Mouse (Mus musculus) thymus, adult 2 months (tissue): ENCODE data around the gene Abcc2. TPM values are rescaled to one million over a fixed set of nuclear protein-coding genes. Genes with fewer than 3 reads are reported as not detected.

Source experiments
- DNase-seq: peaks from one replicate; pipeline ENCODE4 v3.0.0; 2021
- H3K27ac ChIP-seq: fragments of 200-500 bp; 2 replicates; pipeline ENCODE4 v1.5.1; 2012; ENCODE audit warnings: low read length, control low read depth; ENCODE audit not compliant: control insufficient read depth, insufficient read depth
- H3K27me3 ChIP-seq: fragments of 200-500 bp; 2 replicates; pipeline ENCODE4 v1.6.1; 2012; ENCODE audit warnings: mild to moderate bottlenecking, low read length, moderate library complexity, mixed read lengths; ENCODE audit not compliant: control insufficient read depth, insufficient read depth
- H3K36me3 ChIP-seq: fragments of 200-500 bp; 2 replicates; pipeline ENCODE4 v1.6.1; 2012; ENCODE audit warnings: mild to moderate bottlenecking, low read length, moderate library complexity; ENCODE audit not compliant: control insufficient read depth, insufficient read depth
- H3K4me1 ChIP-seq: fragments of 200-500 bp; replicated peaks from 2 replicates; pipeline ENCODE4 v1.6.1; 2012; ENCODE audit warnings: low read length; ENCODE audit not compliant: control insufficient read depth, insufficient read depth
- H3K4me3 ChIP-seq: fragments of 200-500 bp; 2 replicates; pipeline ENCODE4 v1.5.1; 2012; ENCODE audit warnings: mild to moderate bottlenecking, low read length, control low read depth, moderate library complexity; ENCODE audit not compliant: control insufficient read depth, insufficient read depth
- CTCF ChIP-seq: fragments of 200-500 bp; IDR thresholded peaks from 2 replicates; pipeline ENCODE4 v1.5.1; 2012; ENCODE audit warnings: mild to moderate bottlenecking, control low read depth, low read length, moderate library complexity, borderline replicate concordance; ENCODE audit not compliant: control insufficient read depth, poor library complexity, insufficient read depth; ENCODE audit errors: extremely low read depth
- POLR2A ChIP-seq: fragments of 200-500 bp; IDR thresholded peaks from 2 replicates; pipeline ENCODE4 v1.6.1; 2012; ENCODE audit warnings: mild to moderate bottlenecking, low read length, control low read depth, moderate library complexity; ENCODE audit not compliant: control insufficient read depth, poor library complexity, insufficient read depth; ENCODE audit errors: extremely low read depth
- WGBS: fragments of 180-500 bp; shearing (Covaris S2); methylation state at CpG from one replicate; pipeline ENCODE4 v1.1.7; 2018; 5-methylcytosine and 5-hydroxymethylcytosine counted together
- polyA plus RNA-seq: library from polyadenylated mRNA; depleted of rRNA; stranded (reverse); fragments of >200 nt; gene quantifications from 2 replicates; pipeline ENCODE4 v1.2.3, GENCODE M21; 2012

Gene Abcc2
- polyA plus RNA-seq, 1 experiment, result 0.46 TPM

DNA sequence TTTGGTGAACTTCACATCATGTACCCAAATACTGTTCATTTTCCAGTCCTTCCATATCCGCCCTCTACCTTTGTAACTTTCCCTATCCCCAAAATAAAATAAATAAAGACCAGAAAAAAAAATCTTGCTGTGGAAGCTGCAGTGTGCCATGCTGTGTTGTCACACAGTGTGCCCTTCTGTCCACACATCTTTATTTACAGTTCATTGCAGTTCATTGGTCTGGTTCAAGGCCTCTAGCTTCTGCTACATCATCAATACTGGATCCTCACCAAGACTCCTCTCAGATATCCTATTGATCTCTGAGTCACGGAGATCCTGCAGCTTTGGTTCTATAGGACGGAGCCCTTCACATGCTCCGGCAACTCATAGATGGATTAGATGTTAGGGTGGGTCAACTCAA lies 10.5 kb downstream of the Abcc2 start:
- Histone ChIP-seq H3K4me1 (no peaks in the 10 kb centered on the region), H3K36me3 (no peaks in the 10 kb centered on the region), H3K4me3 (no peak overlapping the region), H3K27me3 (no peaks in the 10 kb centered on the region), H3K27ac (no peak overlapping the region)
- WGBS, result 98% methylated on average over 4 of the region's 4 CpGs
- no peak for TF ChIP-seq POLR2A
- TF ChIP-seq CTCF, result no peak
- no peak for DNase-seq

GRCm38 (mm10) chr19:43793951-43794350 lies 12.0 kb downstream of the Abcc2 start:
- TF ChIP-seq CTCF (no peak), POLR2A (no peak)

DNA sequence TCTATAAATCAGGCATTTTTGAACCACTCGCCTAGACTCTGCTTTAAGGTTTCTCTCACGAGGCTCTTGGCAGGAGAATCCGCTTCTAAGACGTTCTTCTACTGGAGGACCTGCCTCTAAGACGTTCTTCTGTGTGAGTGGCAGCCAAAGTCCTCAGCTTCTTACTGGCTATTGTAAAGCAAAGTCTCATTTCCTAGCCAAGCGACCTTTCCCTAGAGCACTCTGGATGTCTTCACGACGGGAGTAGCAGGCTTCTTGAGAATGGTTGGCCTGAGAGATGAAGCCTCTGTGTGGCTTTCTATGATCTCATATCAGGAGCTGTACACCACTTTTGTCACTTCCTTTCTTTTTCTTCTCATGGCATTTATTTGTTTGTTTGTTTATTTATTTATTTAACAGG lies 13.5 kb downstream of the Abcc2 start:
- WGBS, result 94% methylated on average over 8 of the region's 8 CpGs
- Histone ChIP-seq H3K27ac (no peak overlapping the region), H3K4me3 (no peak overlapping the region), H3K36me3 (no peaks in the 10 kb centered on the region), H3K4me1 (no peaks in the 10 kb centered on the region), H3K27me3 (no peaks in the 10 kb centered on the region)
- no peak for TF ChIP-seq CTCF
- DNase-seq, result no peak

More at GRCm38 (mm10) chr19:43793951-43794350, 12.0 kb downstream of the Abcc2 start:
- Histone ChIP-seq H3K27me3 (no peaks in the 10 kb centered on the region), H3K36me3 (no peaks in the 10 kb centered on the region), H3K4me3 (no peak overlapping the region), H3K27ac (no peak overlapping the region), H3K4me1 (no peaks in the 10 kb centered on the region)
- 98% methylated on average over 1 of the region's 1 CpGs for whole genome bisulfite sequencing
- DNase-seq, result no peak

- no peaks in the 10 kb centered on the region for H3K36me3 ChIP-seq
Measured at GRCm38 (mm10) chr19:43797216-43797615, 15.2 kb downstream of the Abcc2 start.

DNA sequence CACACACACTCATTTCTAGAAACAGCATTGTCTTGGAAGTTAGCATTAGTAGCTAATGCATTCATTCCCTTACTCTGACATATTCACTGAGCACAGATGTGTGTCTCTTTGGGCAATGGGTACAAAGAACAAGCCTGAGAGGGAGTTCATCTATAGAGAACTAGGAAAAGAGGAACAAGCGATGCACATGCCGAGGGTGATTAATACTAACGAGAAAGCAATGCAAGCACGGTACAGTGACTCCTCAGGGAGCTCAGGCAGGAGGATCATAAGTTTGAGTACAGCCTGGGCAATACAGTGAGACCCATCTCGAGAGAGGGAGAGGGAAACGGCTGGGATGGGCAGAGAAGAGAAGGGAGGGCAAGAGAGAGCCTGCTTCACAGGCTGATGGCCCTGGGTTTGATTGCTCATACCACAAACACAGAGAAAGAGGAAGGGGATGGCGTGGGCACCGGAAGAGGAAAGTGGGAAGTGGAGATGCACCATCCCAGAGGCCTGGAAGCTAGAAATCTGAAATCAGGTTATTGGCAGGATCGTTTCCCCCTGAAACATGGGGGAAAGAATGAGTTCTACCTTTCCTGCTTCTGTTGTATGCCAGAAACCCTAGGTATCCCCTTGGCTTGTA lies 19.5 kb downstream of the Abcc2 start:
- 23% methylated on average over 9 of the region's 9 CpGs for WGBS
- Histone ChIP-seq H3K36me3 (no peaks in the 10 kb centered on the region), H3K4me3 (no peak overlapping the region), H3K27me3 (no peaks in the 10 kb centered on the region), H3K27ac (no peak overlapping the region), H3K4me1 (no peaks in the 10 kb centered on the region)
- no peak for DNase-seq
- TF ChIP-seq POLR2A (no peak), CTCF (no peak)

More at GRCm38 (mm10) chr19:43797216-43797615, 15.2 kb downstream of the Abcc2 start:
- no peak for TF ChIP-seq CTCF
- TF ChIP-seq POLR2A, result no peak
- WGBS, result 81% methylated on average over 5 of the region's 5 CpGs
- Histone ChIP-seq H3K27ac (no peak overlapping the region), H3K4me3 (no peak overlapping the region), H3K27me3 (no peaks in the 10 kb centered on the region), H3K4me1 (no peaks in the 10 kb centered on the region)
- DNase-seq, result no peak

DNA sequence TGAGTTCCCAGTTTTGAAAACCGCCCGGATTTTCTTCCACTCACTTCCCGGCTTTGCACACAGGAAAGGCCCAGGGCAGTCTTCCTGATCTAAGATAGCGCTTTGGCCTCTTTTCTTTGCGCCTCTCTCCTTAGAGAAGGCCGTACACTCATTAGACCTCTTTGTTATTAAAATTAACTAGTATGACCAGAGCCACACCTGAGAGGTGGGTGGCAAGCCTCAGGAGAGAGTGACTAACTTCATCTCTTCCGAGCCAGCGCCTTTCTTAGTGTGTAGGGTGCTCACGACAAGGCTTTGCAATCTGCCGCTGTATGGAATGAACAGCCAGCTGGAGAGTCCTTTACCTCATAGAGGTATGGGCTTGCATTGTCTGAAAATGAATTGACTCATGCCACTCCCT lies 21.9 kb downstream of the Abcc2 start:
- no peak for DNase-seq
- 96% methylated on average over 10 of the region's 10 CpGs for WGBS
- Histone ChIP-seq H3K27ac (no peak overlapping the region), H3K4me3 (no peak overlapping the region), H3K36me3 (no peaks in the 10 kb centered on the region), H3K4me1 (no peaks in the 10 kb centered on the region), H3K27me3 (no peaks in the 10 kb centered on the region)
- TF ChIP-seq POLR2A (no peak), CTCF (no peak)

- DNase-seq, result no peak
- no peaks in the 10 kb centered on the region for H3K27me3 ChIP-seq
- no peaks in the 10 kb centered on the region for H3K36me3 ChIP-seq
- no peaks in the 10 kb centered on the region for H3K4me1 ChIP-seq
- no peak overlapping the region for H3K27ac ChIP-seq
- TF ChIP-seq CTCF (no peak), POLR2A (no peak)
- H3K4me3 ChIP-seq, result no peak overlapping the region
- WGBS, result 57% methylated on average over 4 of the region's 4 CpGs
Measured at GRCm38 (mm10) chr19:43809331-43809730, 27.3 kb downstream of the Abcc2 start.
